Mouse (Mus musculus): Measurements from ENCODE around the gene Fam234a.

DNA sequence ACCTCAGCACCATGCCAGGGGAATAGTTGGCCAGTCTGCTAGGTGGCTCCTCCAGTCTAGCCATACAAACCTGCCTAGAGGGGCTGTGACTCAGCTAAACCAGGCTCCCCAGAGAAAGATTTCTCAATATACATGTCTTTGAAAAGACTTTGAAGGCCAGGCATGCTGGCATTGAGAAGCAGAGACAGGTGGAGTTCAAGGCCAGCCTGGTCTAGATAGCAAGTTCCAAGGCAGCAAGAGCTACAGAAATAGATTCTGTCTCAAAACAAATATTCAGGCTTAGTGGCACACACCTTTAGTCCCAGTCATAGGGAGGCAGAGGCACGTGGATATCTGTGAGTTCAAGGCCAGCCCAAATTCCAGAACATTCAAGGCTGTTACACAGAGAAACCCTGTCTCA is 37.6 kb downstream of the Fam234a start:
- TF ChIP-seq CTCF (IDR thresholded peaks at IDR 0.05; ENCODE audit: borderline replicate concordance, insufficient read depth, low read depth, low read length) (no peak), POLR2A (IDR thresholded peaks at IDR 0.05; ENCODE audit: borderline replicate concordance, insufficient read depth, low read length) (no peak)

Data from cerebellum, adult 2 months (tissue).